Mouse (Mus musculus) small intestine, adult 2 months (tissue): ENCODE measurements at regions not wholly inside any gene's neighbourhood (a gene's known extent, or its start where the extent isn't known, plus 50 kb on each side); places are given as distances from the start of the nearest gene placed in this dataset.

Experiments used
- CTCF ChIP-seq: fragments of 200-500 bp; IDR thresholded peaks from 2 replicates; pipeline ENCODE4 v1.5.1; 2012; ENCODE audit warnings: low read depth, mild to moderate bottlenecking, control low read depth, inconsistent platforms, low read length, moderate library complexity, mixed read lengths; ENCODE audit not compliant: insufficient replicate concordance, insufficient read length; ENCODE audit errors: extremely low read depth
- POLR2A ChIP-seq: fragments of 200-500 bp; IDR thresholded peaks from 2 replicates; pipeline ENCODE4 v1.6.1; 2012; ENCODE audit warnings: low read depth, mild to moderate bottlenecking, control low read depth, inconsistent platforms, low read length, moderate library complexity

- no peak for TF ChIP-seq CTCF
- TF ChIP-seq POLR2A, result no peak
Observed at GRCm38 (mm10) chr4:101357923-101358322, 61.2 kb upstream of the Ak4 start.
